Mouse (Mus musculus) heart, postnatal 0 days (tissue): ENCODE results near the gene Prickle1. TPM values are rescaled to one million over a fixed set of nuclear protein-coding genes. Genes with fewer than 3 reads are reported as not detected.

Experiments
- ATAC-seq: fragments of 200-750 bp; cut with Nextera tagmentation; 2 replicates; pipeline ENCODE4 v1.8.0; 2017; ENCODE audit warnings: low read depth, moderate number of reproducible peaks, moderate library complexity; ENCODE audit not compliant: insufficient read depth
- DNase-seq: peaks from one replicate; pipeline ENCODE4 v3.0.0-alpha.2; 2016; ENCODE audit warnings: low spot score
- H3K27ac ChIP-seq: fragments of 300-500 bp; sonication (generic); 2 replicates; pipeline ENCODE4 v1.5.1; 2014; ENCODE audit warnings: low read depth, mild to moderate bottlenecking
- H3K27me3 ChIP-seq: fragments of 300-500 bp; sonication (generic); 2 replicates; pipeline ENCODE4 v1.6.1; 2014; ENCODE audit warnings: low read length, mixed read lengths; ENCODE audit not compliant: control insufficient read depth, insufficient read depth
- H3K36me3 ChIP-seq: fragments of 300-500 bp; sonication (generic); replicated peaks from 2 replicates; pipeline ENCODE4 v1.6.1; 2014; ENCODE audit warnings: low read length, mixed read lengths; ENCODE audit not compliant: control insufficient read depth, insufficient read depth
- H3K4me1 ChIP-seq: fragments of 300-500 bp; sonication (generic); 2 replicates; pipeline ENCODE4 v1.6.1; 2014; ENCODE audit warnings: antibody characterized with exemption; ENCODE audit not compliant: control insufficient read depth, insufficient read depth
- H3K4me2 ChIP-seq: fragments of 300-500 bp; sonication (generic); 2 replicates; pipeline ENCODE4 v1.6.1; 2014; ENCODE audit warnings: low read depth, mild to moderate bottlenecking, low read length, moderate library complexity
- H3K4me3 ChIP-seq: fragments of 300-500 bp; sonication (generic); 2 replicates; pipeline ENCODE4 v1.5.1; 2014; ENCODE audit warnings: low read depth, low read length
- H3K9ac ChIP-seq: fragments of 300-500 bp; sonication (generic); replicated peaks from 2 replicates; pipeline ENCODE4 v1.6.1; 2014; ENCODE audit warnings: low read depth, low read length, mixed read lengths
- H3K9me3 ChIP-seq: fragments of 300-500 bp; sonication (generic); replicated peaks from 2 replicates; pipeline ENCODE4 v1.6.1; 2016; ENCODE audit warnings: low read length; ENCODE audit not compliant: control insufficient read depth
- CTCF ChIP-seq: IDR thresholded peaks from 2 replicates; pipeline ENCODE4 v1.5.1; 2016; ENCODE audit warnings: antibody characterized with exemption, control low read depth, low read depth
- EP300 ChIP-seq: IDR thresholded peaks from 2 replicates; pipeline ENCODE4 v1.6.1; 2016; ENCODE audit warnings: antibody characterized with exemption, low read depth
- WGBS: fragments of 180-500 bp; shearing (Covaris S2); extraction: QIAGEN DNeasy Blood & Tissue Kit; methylation state at CpG from one replicate; pipeline ENCODE4 v1.1.7; 2014; 5-methylcytosine and 5-hydroxymethylcytosine counted together
- polyA plus RNA-seq: library from polyadenylated mRNA; unstranded; fragments of >200 nt; fragmentation: Nextera tagmentation; extraction: Ambion mirVana; gene quantifications from 2 replicates; pipeline ENCODE4 v1.2.1, GENCODE M21; 2015
- total RNA-seq: library from RNA; depleted of rRNA; stranded (reverse); fragments of >200 nt; gene quantifications from 2 replicates; pipeline ENCODE4 v1.2.3, GENCODE M21; 2014; ENCODE audit warnings: low replicate concordance

Gene Prickle1
- total and polyA plus RNA-seq, 2 experiments from 2014 or later, result 21.0 to 24.2 TPM

- 0 out of 2 replicates have a peak overlapping the region, but pooled peaks have one; percentile 32 for H3K9ac ChIP-seq
- DNase-seq, result peak; percentile 63
These were observed 57.0 kb downstream of the Prickle1 start for GRCm38 (mm10) chr15:93538551-93539205.

DNA sequence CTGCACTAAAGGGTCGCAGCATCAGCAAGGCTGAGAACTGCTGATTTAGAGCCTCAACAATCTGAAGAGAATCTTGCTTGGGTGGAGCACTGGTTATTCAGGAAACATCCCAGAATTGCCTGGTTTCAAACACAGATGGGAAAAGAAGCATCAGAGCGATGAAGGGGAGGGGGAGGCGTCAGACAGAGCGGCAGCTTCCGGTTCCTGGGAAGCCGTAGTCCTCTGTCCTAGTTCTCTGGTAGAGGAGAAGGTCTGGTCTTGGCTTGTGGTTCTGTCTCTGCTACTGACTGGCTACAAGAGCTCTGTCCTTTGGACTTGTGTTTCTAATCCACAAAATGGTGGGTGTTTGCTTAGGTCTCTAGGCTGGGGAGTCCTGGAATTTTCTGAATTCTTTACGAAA, 57.9 kb downstream of the Prickle1 start:
- TF ChIP-seq CTCF, result no peak
- no peak for TF ChIP-seq EP300
- Histone ChIP-seq H3K27ac (peak overlapping the region; percentile 75), H3K4me1 (peaks cover 27% of the 10 kb centered on the region), H3K9ac (no peak overlapping the region), H3K36me3 (no peaks in the 10 kb centered on the region), H3K9me3 (no peaks in the 10 kb centered on the region), H3K27me3 (no peaks in the 10 kb centered on the region), H3K4me3 (no peak overlapping the region), H3K4me2 (no peak overlapping the region)
- ATAC-seq, result peak; percentile 18; the same call in 1 of the 2 replicates
- no peak for DNase-seq
- WGBS, result 66% methylated on average over 7 of the region's 7 CpGs

More at GRCm38 (mm10) chr15:93538551-93539205, 57.0 kb downstream of the Prickle1 start:
- Histone ChIP-seq H3K4me3 (peak overlapping the region; percentile 28; the same call in 1 of the 2 replicates), H3K27me3 (no peaks in the 10 kb centered on the region), H3K27ac (peak overlapping the region; percentile 75), H3K4me2 (peak overlapping the region; percentile 46), H3K36me3 (no peaks in the 10 kb centered on the region), H3K9me3 (no peaks in the 10 kb centered on the region), H3K4me1 (peaks cover 27% of the 10 kb centered on the region)
- whole genome bisulfite sequencing, result 31% methylated on average over 21 of the region's 21 CpGs
- ATAC-seq, result peak; percentile 49; the same call in 1 of the 2 replicates
- TF ChIP-seq EP300, result no peak
- no peak for TF ChIP-seq CTCF

DNA sequence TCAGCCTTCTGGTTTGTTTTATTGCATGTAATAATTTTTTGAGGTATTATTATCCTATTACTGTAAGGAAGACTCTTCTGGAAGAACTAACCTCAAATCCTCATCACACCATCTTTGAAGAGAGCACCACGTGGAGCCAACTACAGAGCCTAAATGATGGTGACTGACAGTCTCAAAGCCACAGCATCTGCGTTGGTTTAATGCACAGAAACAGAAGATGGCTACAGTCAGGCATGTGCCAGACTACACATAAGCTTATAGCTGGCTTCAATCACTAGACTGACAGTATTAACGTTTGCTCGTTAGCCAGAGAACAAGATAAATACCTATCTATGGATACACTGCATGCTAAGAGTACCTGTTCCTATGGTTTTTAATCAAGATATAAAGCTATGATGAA, 59.5 kb downstream of the Prickle1 start:
- no peaks in the 10 kb centered on the region for H3K27me3 ChIP-seq
- H3K9ac ChIP-seq, result no peak overlapping the region
- no peaks in the 10 kb centered on the region for H3K36me3 ChIP-seq
- H3K4me1 ChIP-seq, result peaks cover 32% of the 10 kb centered on the region
- 60% methylated on average over 4 of the region's 4 CpGs for WGBS
- TF ChIP-seq CTCF (no peak), EP300 (no peak)
- no peak overlapping the region for H3K4me2 ChIP-seq
- no peaks in the 10 kb centered on the region for H3K9me3 ChIP-seq
- H3K27ac ChIP-seq, result no peak overlapping the region
- ATAC-seq (no peak), DNase-seq (no peak)
- H3K4me3 ChIP-seq, result no peak overlapping the region

GRCm38 (mm10) chr15:93530703-93531032, 65.0 kb downstream of the Prickle1 start:
- H3K36me3 ChIP-seq, result no peaks in the 10 kb centered on the region
- ATAC-seq (no peak), DNase-seq (no peak)
- no peak overlapping the region; the same call in 1 of the 2 replicates for H3K9ac ChIP-seq
- peaks cover 33% of the 10 kb centered on the region for H3K4me1 ChIP-seq
- WGBS, result 43% methylated on average over 3 of the region's 3 CpGs
- H3K27ac ChIP-seq, result peak overlapping the region; percentile 64
- peak overlapping the region; percentile 23; the same call in 1 of the 2 replicates for H3K4me2 ChIP-seq
- no peak overlapping the region for H3K4me3 ChIP-seq
- no peaks in the 10 kb centered on the region for H3K9me3 ChIP-seq
- TF ChIP-seq CTCF (no peak), EP300 (no peak)
- H3K27me3 ChIP-seq, result no peaks in the 10 kb centered on the region

- peaks cover 38% of the 10 kb centered on the region for H3K4me1 ChIP-seq
- H3K27ac ChIP-seq, result peak overlapping the region; percentile 64
- no peak overlapping the region for H3K4me3 ChIP-seq
- WGBS, result 24% methylated on average over 12 of the region's 12 CpGs
- no peak overlapping the region; the same call in 1 of the 2 replicates for H3K9ac ChIP-seq
- TF ChIP-seq EP300, result no peak
- no peak for TF ChIP-seq CTCF
- peak overlapping the region; percentile 23; the same call in 1 of the 2 replicates for H3K4me2 ChIP-seq
- H3K27me3 ChIP-seq, result no peaks in the 10 kb centered on the region
- H3K9me3 ChIP-seq, result no peaks in the 10 kb centered on the region
- no peaks in the 10 kb centered on the region for H3K36me3 ChIP-seq
- ATAC-seq, result no peak; the same call in 1 of the 2 replicates
- DNase-seq, result peak; percentile 43
These were observed 65.6 kb downstream of the Prickle1 start for GRCm38 (mm10) chr15:93529831-93530702.
